Mouse (Mus musculus) retina, embryonic 14.5 days (tissue): ENCODE results near the gene Pyroxd2.
"Not testable (repeated sequence)": the region's sequence is repeated elsewhere in the genome, so short reads cannot be mapped to it uniquely, and the experiment has no call there.

Experiments
- DNase-seq: peaks from one replicate; pipeline ENCODE4 v3.0.0-alpha.2; 2015; ENCODE audit warnings: low spot score

Gene Pyroxd2

GRCm38 (mm10) chr19:42752363-42752931 is at the start of gene Pyroxd2:
Gene Pyroxd2 (minus strand): TSS chr19:42752775.
- DNase-seq, result peak; percentile 87

GRCm38 (mm10) chr19:42797866-42798265 is 45.3 kb upstream of the Pyroxd2 start:
- DNase-seq, result no peak

- DNase-seq, result no peak
Observed at GRCm38 (mm10) chr19:42795801-42796200, 43.2 kb upstream of the Pyroxd2 start.

GRCm38 (mm10) chr19:42794914-42795613 is 42.5 kb upstream of the Pyroxd2 start:
- DNase-seq, result peak; percentile 97

- no peak for DNase-seq
Observed at GRCm38 (mm10) chr19:42788311-42788710, 35.7 kb upstream of the Pyroxd2 start.

- DNase-seq, result no peak
Observed at GRCm38 (mm10) chr19:42785562-42786220, 33.1 kb upstream of the Pyroxd2 start.

GRCm38 (mm10) chr19:42785129-42785528 is 32.6 kb upstream of the Pyroxd2 start:
- DNase-seq, result peak; percentile 41

GRCm38 (mm10) chr19:42780156-42780538 is 27.6 kb upstream of the Pyroxd2 start:
- not testable (repeated sequence) for DNase-seq

- DNase-seq, result peak; percentile 85
Observed at GRCm38 (mm10) chr19:42779531-42780155, 27.1 kb upstream of the Pyroxd2 start, which contains the start of gene Hps1. Gene Hps1 (minus strand): TSS chr19:42779978.

GRCm38 (mm10) chr19:42777801-42778200 is 25.2 kb upstream of the Pyroxd2 start:
- peak; percentile 58 for DNase-seq

- DNase-seq, result peak; percentile 52
Observed at GRCm38 (mm10) chr19:42776813-42777212, 24.2 kb upstream of the Pyroxd2 start.

GRCm38 (mm10) chr19:42770141-42770872 is 17.7 kb upstream of the Pyroxd2 start:
- no peak for DNase-seq

- DNase-seq, result no peak
Observed at GRCm38 (mm10) chr19:42769648-42770047, 17.1 kb upstream of the Pyroxd2 start.

- DNase-seq, result no peak
Observed at GRCm38 (mm10) chr19:42767361-42767760, 14.8 kb upstream of the Pyroxd2 start.

- DNase-seq, result no peak
Observed at GRCm38 (mm10) chr19:42764398-42764797, 11.8 kb upstream of the Pyroxd2 start.

GRCm38 (mm10) chr19:42756671-42757070 is 4.1 kb upstream of the Pyroxd2 start:
- DNase-seq, result no peak

- no peak for DNase-seq
Observed at GRCm38 (mm10) chr19:42755148-42755870, 2.7 kb upstream of the Pyroxd2 start.

- peak; percentile 61 for DNase-seq
Observed at GRCm38 (mm10) chr19:42753141-42753917, 754 bp upstream of the Pyroxd2 start.

GRCm38 (mm10) chr19:42750196-42750595 is 2.4 kb downstream of the Pyroxd2 start:
- DNase-seq, result no peak

- no peak for DNase-seq
Observed at GRCm38 (mm10) chr19:42746702-42747101, 5.9 kb downstream of the Pyroxd2 start.

GRCm38 (mm10) chr19:42745869-42746224 is 6.7 kb downstream of the Pyroxd2 start:
- no peak for DNase-seq
